Mouse (Mus musculus) erythroblast, adult 5-6 weeks (primary cell): ENCODE measurements around the gene Abhd8. TPM values are rescaled to one million over a fixed set of nuclear protein-coding genes. Genes with fewer than 3 reads are reported as not detected.

Experiments
- total RNA-seq, 2 experiments: library from RNA; stranded (forward) in 1 of 2; stranded (reverse) in 1 of 2; fragments of 150-400 nt in 1 of 2; fragments of 200-764, 138-1000 nt in 1 of 2; gene quantifications; 2 replicates each; pipeline versions ENCODE4 v1.2.3 to v1.2.4; 2015 to 2017; ENCODE audit warnings: low replicate concordance in 2 of 2

Abhd8 gene
- total RNA-seq, 2 experiments from 2014 or later, result 0.58 to 3.5 TPM

Other genes starting within 250 kb of the Abhd8 start
- 8.1 and 13.6 TPM in 2 replicates for gene Myo9b, start 190.9 kb downstream of the Abhd8 start, total RNA-seq (2015; ENCODE audit: low replicate concordance)
- gene Myo9b, start 190.9 kb downstream of the Abhd8 start, total RNA-seq (2017; ENCODE audit: low replicate concordance), result 14.5 and 22.6 TPM in 2 replicates
- gene Haus8, start 190.7 kb downstream of the Abhd8 start, total RNA-seq (2015; ENCODE audit: low replicate concordance), result 10.8 and 12.7 TPM in 2 replicates
- 20.8 and 32.6 TPM in 2 replicates for gene Haus8, start 190.7 kb downstream of the Abhd8 start, total RNA-seq (2017; ENCODE audit: low replicate concordance)
- gene Use1, start 96.8 kb downstream of the Abhd8 start, total RNA-seq (2015; ENCODE audit: low replicate concordance), result 35.2 and 37.4 TPM in 2 replicates
- gene Use1, start 96.8 kb downstream of the Abhd8 start, total RNA-seq (2017; ENCODE audit: low replicate concordance), result 34.8 and 38.3 TPM in 2 replicates
- gene Ocel1, start 92.4 kb downstream of the Abhd8 start, total RNA-seq (2015; ENCODE audit: low replicate concordance), result 2.1 and 4.0 TPM in 2 replicates
- 2.6 and 3.2 TPM in 2 replicates for gene Ocel1, start 92.4 kb downstream of the Abhd8 start, total RNA-seq (2017; ENCODE audit: low replicate concordance)
- gene Nr2f6, start 81.7 kb downstream of the Abhd8 start, total RNA-seq (2015; ENCODE audit: low replicate concordance), result 1.7 and 6.9 TPM in 2 replicates
- gene Nr2f6, start 81.7 kb downstream of the Abhd8 start, total RNA-seq (2017; ENCODE audit: low replicate concordance), result 0.42 and 0.94 TPM in 2 replicates
- gene Ushbp1, start 67.9 kb downstream of the Abhd8 start, total RNA-seq (2015; ENCODE audit: low replicate concordance), result not detected in 2 replicates
- not detected in 2 replicates for gene Ushbp1, start 67.9 kb downstream of the Abhd8 start, total RNA-seq (2017; ENCODE audit: low replicate concordance)
- 31.9 and 60.8 TPM in 2 replicates for gene Babam1, start 66.8 kb downstream of the Abhd8 start, total RNA-seq (2015; ENCODE audit: low replicate concordance)
- gene Babam1, start 66.8 kb downstream of the Abhd8 start, total RNA-seq (2017; ENCODE audit: low replicate concordance), result 29.0 and 35.2 TPM in 2 replicates
- 8.2 and 10.8 TPM in 2 replicates for gene Ankle1, start 57.6 kb downstream of the Abhd8 start, total RNA-seq (2015; ENCODE audit: low replicate concordance)
- gene Ankle1, start 57.6 kb downstream of the Abhd8 start, total RNA-seq (2017; ENCODE audit: low replicate concordance), result 35.5 and 44.7 TPM in 2 replicates
- gene Mrpl34, start 1.3 kb upstream of the Abhd8 start, total RNA-seq (2015; ENCODE audit: low replicate concordance), result 1.9 and 20.9 TPM in 2 replicates
- gene Mrpl34, start 1.3 kb upstream of the Abhd8 start, total RNA-seq (2017; ENCODE audit: low replicate concordance), result 6.0 and 12.1 TPM in 2 replicates
- gene Dda1, start 5.5 kb upstream of the Abhd8 start, total RNA-seq (2015; ENCODE audit: low replicate concordance), result 7.7 and 15.0 TPM in 2 replicates
- 5.7 and 7.9 TPM in 2 replicates for gene Dda1, start 5.5 kb upstream of the Abhd8 start, total RNA-seq (2017; ENCODE audit: low replicate concordance)
- 0.21 TPM in 1 of 2 replicates, not detected in the other for gene Ano8, start 22.3 kb upstream of the Abhd8 start, total RNA-seq (2015; ENCODE audit: low replicate concordance)
- gene Ano8, start 22.3 kb upstream of the Abhd8 start, total RNA-seq (2017; ENCODE audit: low replicate concordance), result 0.14 TPM in 1 of 2 replicates, not detected in the other
- gene Gtpbp3, start 24.4 kb upstream of the Abhd8 start, total RNA-seq (2015; ENCODE audit: low replicate concordance), result 0.58 and 3.1 TPM in 2 replicates
- 1.7 and 3.9 TPM in 2 replicates for gene Gtpbp3, start 24.4 kb upstream of the Abhd8 start, total RNA-seq (2017; ENCODE audit: low replicate concordance)
- gene Plvap, start 48.1 kb upstream of the Abhd8 start, total RNA-seq (2015; ENCODE audit: low replicate concordance), result 0.84 TPM in 1 of 2 replicates, not detected in the other
- 0.26 TPM in 1 of 2 replicates, not detected in the other for gene Plvap, start 48.1 kb upstream of the Abhd8 start, total RNA-seq (2017; ENCODE audit: low replicate concordance)
- not detected in 2 replicates for gene Ccdc194, start 62.1 kb upstream of the Abhd8 start, total RNA-seq (2015; ENCODE audit: low replicate concordance)
- gene Ccdc194, start 62.1 kb upstream of the Abhd8 start, total RNA-seq (2017; ENCODE audit: low replicate concordance), result not detected in 2 replicates
- gene Bst2, start 73.8 kb upstream of the Abhd8 start, total RNA-seq (2015; ENCODE audit: low replicate concordance), result 5.6 and 7.7 TPM in 2 replicates
- gene Bst2, start 73.8 kb upstream of the Abhd8 start, total RNA-seq (2017; ENCODE audit: low replicate concordance), result 8.2 and 10.1 TPM in 2 replicates
- 11.3 and 18.6 TPM in 2 replicates for gene Mvb12a, start 79.3 kb upstream of the Abhd8 start, total RNA-seq (2015; ENCODE audit: low replicate concordance)
- gene Mvb12a, start 79.3 kb upstream of the Abhd8 start, total RNA-seq (2017; ENCODE audit: low replicate concordance), result 5.0 and 9.1 TPM in 2 replicates
- not detected in 2 replicates for gene Tmem221, start 95.2 kb upstream of the Abhd8 start, total RNA-seq (2015; ENCODE audit: low replicate concordance)
- gene Tmem221, start 95.2 kb upstream of the Abhd8 start, total RNA-seq (2017; ENCODE audit: low replicate concordance), result not detected in 2 replicates
- gene Nxnl1, start 102.9 kb upstream of the Abhd8 start, total RNA-seq (2015; ENCODE audit: low replicate concordance), result not detected in 2 replicates
- not detected in 2 replicates for gene Nxnl1, start 102.9 kb upstream of the Abhd8 start, total RNA-seq (2017; ENCODE audit: low replicate concordance)
- gene Slc27a1, start 105.2 kb upstream of the Abhd8 start, total RNA-seq (2015; ENCODE audit: low replicate concordance), result 0.42 and 1.2 TPM in 2 replicates
- 0.51 TPM in 1 of 2 replicates, not detected in the other for gene Slc27a1, start 105.2 kb upstream of the Abhd8 start, total RNA-seq (2017; ENCODE audit: low replicate concordance)
- 24.0 and 27.4 TPM in 2 replicates for gene Pgls, start 128.5 kb upstream of the Abhd8 start, total RNA-seq (2015; ENCODE audit: low replicate concordance)
- gene Pgls, start 128.5 kb upstream of the Abhd8 start, total RNA-seq (2017; ENCODE audit: low replicate concordance), result 13.5 and 23.2 TPM in 2 replicates
- gene Fam129c, start 134.0 kb upstream of the Abhd8 start, total RNA-seq (2015; ENCODE audit: low replicate concordance), result not detected in 2 replicates
- not detected in 2 replicates for gene Fam129c, start 134.0 kb upstream of the Abhd8 start, total RNA-seq (2017; ENCODE audit: low replicate concordance)
- gene Colgalt1, start 147.3 kb upstream of the Abhd8 start, total RNA-seq (2015; ENCODE audit: low replicate concordance), result 9.8 and 19.9 TPM in 2 replicates
- 9.6 and 10.8 TPM in 2 replicates for gene Colgalt1, start 147.3 kb upstream of the Abhd8 start, total RNA-seq (2017; ENCODE audit: low replicate concordance)
- not detected in 2 replicates for gene Unc13a, start 208.1 kb upstream of the Abhd8 start, total RNA-seq (2015; ENCODE audit: low replicate concordance)
- 0.17 and 2.4 TPM in 2 replicates for gene Unc13a, start 208.1 kb upstream of the Abhd8 start, total RNA-seq (2017; ENCODE audit: low replicate concordance)
- gene Jak3, start 212.6 kb upstream of the Abhd8 start, total RNA-seq (2015; ENCODE audit: low replicate concordance), result 1.2 and 1.9 TPM in 2 replicates
- gene Jak3, start 212.6 kb upstream of the Abhd8 start, total RNA-seq (2017; ENCODE audit: low replicate concordance), result 0.43 and 1.4 TPM in 2 replicates
- 8.5 TPM in 1 of 2 replicates, not detected in the other for gene Insl3, start 225.6 kb upstream of the Abhd8 start, total RNA-seq (2015; ENCODE audit: low replicate concordance)
- gene Insl3, start 225.6 kb upstream of the Abhd8 start, total RNA-seq (2017; ENCODE audit: low replicate concordance), result not detected in 2 replicates
- 6.1 and 16.5 TPM in 2 replicates for gene B3gnt3, start 238.1 kb upstream of the Abhd8 start, total RNA-seq (2015; ENCODE audit: low replicate concordance)
- gene B3gnt3, start 238.1 kb upstream of the Abhd8 start, total RNA-seq (2017; ENCODE audit: low replicate concordance), result 11.2 and 12.9 TPM in 2 replicates